Mouse (Mus musculus): ENCODE measurements around the gene Gm20828.
"Not testable (repeated sequence)": the region's sequence is repeated elsewhere in the genome, so short reads cannot be mapped to it uniquely, and the experiment has no call there.

Gm20828 gene

GRCm38 (mm10) chrY:11199274-11199673 lies at the start of gene Gm20828:
Gene Gm20828, minus strand, starts transcription at chrY:11199374.
- DNase-seq (ENCODE audit: low spot score): not testable (repeated sequence)

Measured in urinary bladder, postnatal 10 days (tissue).